Comparison of ENCODE assay signal across 29 mouse cellular contexts in the genomic region with DNA sequence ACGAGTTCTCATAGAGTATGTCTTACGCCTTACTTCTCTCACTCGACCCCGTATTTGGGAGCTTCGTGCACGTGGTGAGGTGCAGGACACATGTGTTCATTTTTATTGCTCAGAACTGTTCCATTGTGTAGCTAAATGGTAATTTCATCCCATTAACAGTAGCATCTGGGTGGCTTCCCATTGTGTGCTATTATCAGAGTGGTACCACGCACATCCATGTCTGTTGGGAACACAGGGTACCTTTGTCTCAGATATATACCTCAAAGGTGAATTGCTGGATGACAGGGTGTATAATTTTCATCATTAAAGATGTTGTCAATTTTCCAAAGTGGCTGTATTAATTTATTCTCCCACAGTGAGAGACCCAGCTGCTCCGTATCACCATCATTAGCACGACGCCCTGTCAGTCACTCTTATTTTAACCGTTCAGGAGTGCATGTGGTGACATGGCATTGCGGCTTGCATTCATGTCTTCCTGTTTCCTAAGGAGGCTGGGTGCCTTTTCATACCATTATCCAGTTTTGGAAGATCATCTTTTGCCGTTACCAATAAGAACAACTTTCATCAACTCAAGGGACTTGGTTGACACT.
DNase-seq lines count a peak whose midpoint lies in the region; ATAC-seq and TF ChIP-seq lines count a peak whose summit lies in the region.
"Had no signal": no experiment of that assay in that cellular context is flagged by ENCODE, and none has a peak within 500 bp of the region (broad histone marks: within the 10 kb centered on the region; RNA-seq: fewer than 3 reads in every experiment).

No protein-coding gene starts in this region.

- TF ChIP-seq CTCF in forebrain, postnatal 0 days (IDR thresholded peaks at IDR 0.05; ENCODE audit: low read depth): no peak

- peak; percentile 84 for ATAC-seq in hindbrain, embryonic 13.5 days (ENCODE audit: low FRiP score)
- no peak for ATAC-seq in hindbrain, embryonic 16.5 days
- peak; percentile 69; the same call in 1 of the 2 replicates for ATAC-seq in forebrain, postnatal 0 days
- no peak for ATAC-seq in intestine, embryonic 16.5 days
- no peak for ATAC-seq in heart, embryonic 11.5 days (replicated peaks; ENCODE audit: insufficient number of reproducible peaks, low FRiP score, low TSS enrichment)
- ATAC-seq: intestine, postnatal 0 days; liver, postnatal 0 days; lung, postnatal 0 days; Patski had no signal

- DNase-seq in retina, postnatal 1 day: peak; percentile 31
- no peak for DNase-seq in retina, embryonic 14.5 days (ENCODE audit: low spot score)
- DNase-seq in forebrain, postnatal 0 days: no peak
- DNase-seq: adrenal gland, adult 2 months; B cell, adult 2 months; cerebellum, adult 18-20 months; cerebellum, postnatal 14 days; gastrocnemius, postnatal 10 days; kidney, postnatal 36 days; liver, postnatal 0 days; thymus, adult 2 months; thymus, postnatal 4 days had no signal

- H3K27me3 ChIP-seq in hindbrain, embryonic 13.5 days: no peaks in the 10 kb centered on the region
- H3K27me3 ChIP-seq in hindbrain, embryonic 16.5 days (replicated peaks; ENCODE audit: control insufficient read depth, insufficient read depth, low read length): no peaks in the 10 kb centered on the region
- no peaks in the 10 kb centered on the region for H3K27me3 ChIP-seq in forebrain, postnatal 0 days (ENCODE audit: insufficient read depth, low read length)
- no peaks in the 10 kb centered on the region for H3K27me3 ChIP-seq in intestine, embryonic 16.5 days (replicated peaks; ENCODE audit: control insufficient read depth, insufficient read depth, low read length)
- H3K27me3 ChIP-seq in heart, embryonic 11.5 days (ENCODE audit: control insufficient read depth, insufficient read depth, low read length): no peaks in the 10 kb centered on the region
- H3K27me3 ChIP-seq: CH12.LX; embryonic facial prominence, embryonic 12.5 days; hindbrain, embryonic 15.5 days; limb, embryonic 12.5 days; Patski had no signal

- no peak overlapping the region for H3K4me2 ChIP-seq in hindbrain, embryonic 13.5 days
- no peak overlapping the region for H3K4me2 ChIP-seq in hindbrain, embryonic 16.5 days (ENCODE audit: low read length)
- no peak overlapping the region for H3K4me2 ChIP-seq in forebrain, postnatal 0 days (ENCODE audit: low read depth)
- no peak overlapping the region for H3K4me2 ChIP-seq in intestine, embryonic 16.5 days (ENCODE audit: low read depth, low read length)
- no peak overlapping the region for H3K4me2 ChIP-seq in heart, embryonic 11.5 days
- H3K4me2 ChIP-seq: embryonic facial prominence, embryonic 12.5 days; hindbrain, embryonic 15.5 days; limb, embryonic 12.5 days; liver, embryonic 11.5 days had no signal

- no peak overlapping the region for H3K9ac ChIP-seq in hindbrain, embryonic 13.5 days
- no peak overlapping the region for H3K9ac ChIP-seq in hindbrain, embryonic 16.5 days (ENCODE audit: low read depth, low read length)
- no peak overlapping the region for H3K9ac ChIP-seq in forebrain, postnatal 0 days
- H3K9ac ChIP-seq in intestine, embryonic 16.5 days (ENCODE audit: low read depth, low read length): no peak overlapping the region
- H3K9ac ChIP-seq in heart, embryonic 11.5 days (ENCODE audit: low read depth, low read length): no peak overlapping the region
- H3K9ac ChIP-seq: embryonic facial prominence, embryonic 12.5 days; hindbrain, embryonic 15.5 days; limb, embryonic 12.5 days; liver, postnatal 0 days had no signal

- no peak overlapping the region for H3K27ac ChIP-seq in hindbrain, embryonic 13.5 days
- no peak overlapping the region for H3K27ac ChIP-seq in hindbrain, embryonic 16.5 days (ENCODE audit: low read depth, low read length)
- no peak overlapping the region for H3K27ac ChIP-seq in forebrain, postnatal 0 days (ENCODE audit: low read depth, low read length)
- no peak overlapping the region for H3K27ac ChIP-seq in intestine, embryonic 16.5 days (ENCODE audit: low read length)
- no peak overlapping the region for H3K27ac ChIP-seq in heart, embryonic 11.5 days (ENCODE audit: low read depth, low read length)
- H3K27ac ChIP-seq: embryonic facial prominence, embryonic 12.5 days; heart, embryonic 10.5 days; hindbrain, embryonic 15.5 days; limb, embryonic 12.5 days; macrophage; stomach, postnatal 0 days had no signal

- no peak overlapping the region for H3K4me3 ChIP-seq in hindbrain, embryonic 13.5 days
- no peak overlapping the region for H3K4me3 ChIP-seq in hindbrain, embryonic 16.5 days (ENCODE audit: low read length)
- no peak overlapping the region for H3K4me3 ChIP-seq in forebrain, postnatal 0 days (ENCODE audit: low read depth, low read length)
- H3K4me3 ChIP-seq in intestine, embryonic 16.5 days (ENCODE audit: low read length): no peak overlapping the region
- H3K4me3 ChIP-seq in heart, embryonic 11.5 days (ENCODE audit: low read depth, low read length): no peak overlapping the region
- H3K4me3 ChIP-seq: embryonic facial prominence, embryonic 12.5 days; erythroblast, embryonic 14.5 days; heart, embryonic 10.5 days; hindbrain, embryonic 15.5 days; limb, embryonic 12.5 days had no signal

- H3K4me1 ChIP-seq in hindbrain, embryonic 13.5 days (replicated peaks): peaks cover under 1% of the 10 kb centered on the region
- no peaks in the 10 kb centered on the region for H3K4me1 ChIP-seq in hindbrain, embryonic 16.5 days (ENCODE audit: control insufficient read depth, insufficient read depth, low read depth, low read length)
- no peaks in the 10 kb centered on the region for H3K4me1 ChIP-seq in forebrain, postnatal 0 days (ENCODE audit: insufficient read depth)
- H3K4me1 ChIP-seq in intestine, embryonic 16.5 days (ENCODE audit: control insufficient read depth, insufficient read depth, low read length): no peaks in the 10 kb centered on the region
- no peaks in the 10 kb centered on the region for H3K4me1 ChIP-seq in heart, embryonic 11.5 days (ENCODE audit: control insufficient read depth, insufficient read depth, low read length)
- H3K4me1 ChIP-seq: embryonic facial prominence, embryonic 12.5 days; hindbrain, embryonic 15.5 days; limb, embryonic 12.5 days had no signal

- H3K9me3 ChIP-seq in hindbrain, embryonic 13.5 days: no peaks in the 10 kb centered on the region
- no peaks in the 10 kb centered on the region for H3K9me3 ChIP-seq in hindbrain, embryonic 16.5 days (ENCODE audit: control insufficient read depth, low read length)
- H3K9me3 ChIP-seq in forebrain, postnatal 0 days (ENCODE audit: low read length): no peaks in the 10 kb centered on the region
- no peaks in the 10 kb centered on the region for H3K9me3 ChIP-seq in intestine, embryonic 16.5 days (ENCODE audit: control insufficient read depth, low read length)
- no peaks in the 10 kb centered on the region for H3K9me3 ChIP-seq in heart, embryonic 11.5 days (replicated peaks; ENCODE audit: control insufficient read depth, low read length)
- H3K9me3 ChIP-seq: embryonic facial prominence, embryonic 12.5 days; heart, embryonic 10.5 days; hindbrain, embryonic 15.5 days; limb, embryonic 12.5 days had no signal

- no peaks in the 10 kb centered on the region for H3K36me3 ChIP-seq in hindbrain, embryonic 13.5 days
- no peaks in the 10 kb centered on the region for H3K36me3 ChIP-seq in hindbrain, embryonic 16.5 days (ENCODE audit: control insufficient read depth, insufficient read depth, low read length)
- no peaks in the 10 kb centered on the region for H3K36me3 ChIP-seq in forebrain, postnatal 0 days (ENCODE audit: insufficient read depth)
- H3K36me3 ChIP-seq in intestine, embryonic 16.5 days (ENCODE audit: control insufficient read depth, insufficient read depth, low read length): no peaks in the 10 kb centered on the region
- H3K36me3 ChIP-seq in heart, embryonic 11.5 days (ENCODE audit: control insufficient read depth, insufficient read depth, low read length): no peaks in the 10 kb centered on the region
- H3K36me3 ChIP-seq: embryonic facial prominence, embryonic 12.5 days; G1E; heart, embryonic 10.5 days; hindbrain, embryonic 15.5 days; limb, embryonic 12.5 days had no signal

- WGBS in hindbrain, embryonic 13.5 days: 38% methylated on average over 13 of the region's 13 CpGs
- WGBS in hindbrain, embryonic 16.5 days: 47% methylated on average over 13 of the region's 13 CpGs
- 53% methylated on average over 13 of the region's 13 CpGs for WGBS in forebrain, postnatal 0 days
- 81% methylated on average over 13 of the region's 13 CpGs for WGBS in intestine, embryonic 16.5 days
- 88% methylated on average over 13 of the region's 13 CpGs for WGBS in heart, embryonic 11.5 days (ENCODE audit: insufficient replicate concordance)

Comparison
In these comparisons a context has a peak if more than half of its experiments do, and no peak if none do; other contexts are left out.
1. ATAC-seq: peak in hindbrain, embryonic 13.5 days (single experiment) and forebrain, postnatal 0 days (single experiment); none in hindbrain, embryonic 16.5 days (single experiment), intestine, embryonic 16.5 days (single experiment) and heart, embryonic 11.5 days (single experiment).